Mouse (Mus musculus): ENCODE data around the gene Upk3bl.

DNA sequence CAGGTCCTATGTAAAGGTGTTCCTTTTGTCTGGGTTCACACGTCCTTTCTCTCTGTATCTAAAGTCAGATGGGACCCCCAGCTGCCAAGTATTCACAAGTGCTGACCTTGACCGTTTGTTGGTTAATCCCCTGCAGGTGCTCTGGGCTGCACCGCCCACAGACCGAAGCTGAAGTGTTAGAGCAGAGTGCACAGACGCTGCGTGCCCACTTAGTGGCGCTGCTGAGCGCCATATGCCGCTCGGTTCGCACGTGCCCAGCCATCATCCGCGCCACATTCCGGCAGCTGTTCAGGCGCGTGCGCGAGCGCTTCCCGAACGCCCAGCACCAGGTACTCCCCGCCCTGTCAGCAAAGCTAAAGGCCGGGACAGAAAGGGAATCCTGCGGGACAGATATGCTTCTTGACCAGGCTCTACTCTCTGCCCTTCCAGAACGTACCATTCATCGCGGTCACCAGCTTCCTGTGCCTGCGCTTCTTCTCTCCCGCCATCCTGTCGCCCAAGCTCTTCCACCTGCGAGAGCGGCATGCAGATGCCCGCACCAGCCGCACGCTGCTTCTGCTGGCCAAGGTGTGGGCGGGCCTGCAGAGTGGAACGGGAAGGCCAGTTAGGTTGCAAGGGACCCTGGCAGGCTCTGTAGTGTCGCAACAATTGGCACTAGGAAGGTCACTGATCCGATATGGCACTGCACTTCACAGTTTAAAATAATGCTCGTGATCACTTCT lies 48.0 kb downstream of the Upk3bl start:
- TF ChIP-seq CTCF (conservative IDR thresholded peaks at IDR 0.05; ENCODE audit: low read length) (peak; percentile 83), POU5F1 (IDR thresholded peaks at IDR 0.05; ENCODE audit: borderline replicate concordance, low read length) (no peak), NANOG (IDR thresholded peaks at IDR 0.05; ENCODE audit: borderline replicate concordance, low read length) (peak; percentile 92)

All from E14TG2a.4 (cell line).